Mouse (Mus musculus) lung, embryonic 14.5 days (tissue): ENCODE data around the gene Paxbp1. TPM values are rescaled to one million over a fixed set of nuclear protein-coding genes. Genes with fewer than 3 reads are reported as not detected.

Experiments
- ATAC-seq: fragments of 200-750 bp; cut with Nextera tagmentation; 2 replicates; pipeline ENCODE4 v1.8.0; 2017; ENCODE audit warnings: mild to moderate bottlenecking, moderate TSS enrichment, moderate library complexity; ENCODE audit not compliant: insufficient read depth
- DNase-seq: peaks from one replicate; pipeline ENCODE4 v3.0.0-alpha.2; 2015
- H3K27ac ChIP-seq: fragments of 300-500 bp; sonication (generic); 2 replicates; pipeline ENCODE4 v1.5.1; 2014; ENCODE audit warnings: low read depth, mild to moderate bottlenecking, moderate library complexity
- H3K27me3 ChIP-seq: fragments of 300-500 bp; sonication (generic); 2 replicates; pipeline ENCODE4 v1.6.1; 2014; ENCODE audit warnings: low read length, control low read depth; ENCODE audit not compliant: insufficient read depth
- H3K36me3 ChIP-seq: fragments of 300-500 bp; sonication (generic); 2 replicates; pipeline ENCODE4 v1.6.1; 2014; ENCODE audit warnings: control low read depth; ENCODE audit not compliant: insufficient read depth
- H3K4me1 ChIP-seq: fragments of 300-500 bp; sonication (generic); 2 replicates; pipeline ENCODE4 v1.6.1; 2014; ENCODE audit warnings: antibody characterized with exemption, control low read depth; ENCODE audit not compliant: insufficient read depth
- H3K4me2 ChIP-seq: fragments of 300-500 bp; sonication (generic); 2 replicates; pipeline ENCODE4 v1.6.1; 2014; ENCODE audit warnings: mild to moderate bottlenecking
- H3K4me3 ChIP-seq: fragments of 300-500 bp; sonication (generic); 2 replicates; pipeline ENCODE4 v1.5.1; 2014; ENCODE audit warnings: low read depth, low read length
- H3K9ac ChIP-seq: fragments of 300-500 bp; sonication (generic); 2 replicates; pipeline ENCODE4 v1.6.1; 2014
- H3K9me3 ChIP-seq: fragments of 300-500 bp; sonication (generic); 2 replicates; pipeline ENCODE4 v1.6.1; 2016; ENCODE audit warnings: low read depth, low read length, control low read depth
- CTCF ChIP-seq: IDR thresholded peaks from 2 replicates; pipeline ENCODE4 v1.5.1; 2016; ENCODE audit warnings: antibody characterized with exemption, low read depth
- WGBS: fragments of 180-500 bp; shearing (Covaris S2); extraction: QIAGEN DNeasy Blood & Tissue Kit; methylation state at CpG from one replicate; pipeline ENCODE4 v1.1.7; 2014; 5-methylcytosine and 5-hydroxymethylcytosine counted together
- polyA plus RNA-seq: library from polyadenylated mRNA; unstranded; fragments of >200 nt; fragmentation: Nextera tagmentation; extraction: Ambion mirVana; gene quantifications from 2 replicates; pipeline ENCODE4 v1.2.1, GENCODE M21; 2014

Paxbp1 gene
- polyA plus RNA-seq, 1 experiment from 2014 or later: 66.4 TPM

DNA sequence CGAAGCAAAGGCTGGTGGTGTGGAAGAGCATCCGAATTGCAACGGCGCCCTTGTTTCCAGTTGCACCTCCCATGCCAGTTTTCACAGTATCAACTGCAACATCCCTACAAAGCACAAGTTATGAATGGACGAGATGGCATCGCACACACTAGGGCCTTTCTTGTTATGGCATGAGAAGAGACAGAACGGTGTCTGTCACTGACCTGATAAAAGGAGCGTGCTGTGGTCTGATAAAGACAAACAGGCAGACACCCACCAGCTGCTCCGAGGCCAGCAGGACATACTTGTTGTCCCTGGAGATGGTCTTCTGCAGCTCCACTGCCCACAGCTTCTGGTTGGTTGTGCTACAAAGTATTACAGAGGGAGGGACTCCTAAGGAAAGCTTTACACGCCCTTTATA lies 80.0 kb downstream of the Paxbp1 start:
- no peaks in the 10 kb centered on the region for H3K9me3 ChIP-seq
- peaks cover 16% of the 10 kb centered on the region; the same call in 1 of the 2 replicates for H3K36me3 ChIP-seq
- no peak overlapping the region for H3K4me2 ChIP-seq
- ATAC-seq: no peak
- no peak overlapping the region for H3K9ac ChIP-seq
- H3K27me3 ChIP-seq: no peaks in the 10 kb centered on the region
- H3K4me3 ChIP-seq: no peak overlapping the region
- H3K4me1 ChIP-seq: no peaks in the 10 kb centered on the region
- no peak overlapping the region for H3K27ac ChIP-seq
- WGBS: 83% methylated on average over 10 of the region's 10 CpGs
- no peak for DNase-seq
- no peak for TF ChIP-seq CTCF

Other genes starting within 250 kb of the Paxbp1 start
- 10.9 and 11.7 TPM in 2 replicates for gene Urb1, start 234.1 kb downstream of the Paxbp1 start, polyA plus RNA-seq
- 1.2 and 1.4 TPM in 2 replicates for gene Eva1c, start 217.8 kb downstream of the Paxbp1 start, polyA plus RNA-seq
- gene Cfap298, start 109.4 kb downstream of the Paxbp1 start, polyA plus RNA-seq: 42.8 and 45.2 TPM in 2 replicates
- 15.2 and 17.6 TPM in 2 replicates for gene Synj1, start 33.2 kb downstream of the Paxbp1 start, polyA plus RNA-seq
- gene 4932438H23Rik, start 50.6 kb upstream of the Paxbp1 start, polyA plus RNA-seq: 0.11 TPM in 1 of 2 replicates, not detected in the other
- gene Olig2, start 180.9 kb upstream of the Paxbp1 start, polyA plus RNA-seq: not detected in 2 replicates
- 0.08 and 0.11 TPM in 2 replicates for gene Olig1, start 225.2 kb upstream of the Paxbp1 start, polyA plus RNA-seq